Mouse (Mus musculus): ENCODE data around the gene Sgms2. TPM values are rescaled to one million over a fixed set of nuclear protein-coding genes. Genes with fewer than 3 reads are reported as not detected.

The Sgms2 gene
- total RNA-seq, 2 experiments from 2014 or later: 2.0 to 2.7 TPM

- DNase-seq: no peak
- intact Hi-C loops (cut with DNase I): no loop called here
These were observed 220.8 kb downstream of the Sgms2 start for GRCm38 (mm10) chr3:131270381-131270780.

Other genes with a start within 250 kb of the Sgms2 start
- gene Hadh, start 219.3 kb downstream of the Sgms2 start, total RNA-seq (2021): 100 to 1,000 TPM; 631 to 633 TPM
- gene Cyp2u1, start 188.2 kb downstream of the Sgms2 start, total RNA-seq (2021): 10 to 100 TPM; 27.8 to 30.0 TPM
- 10 to 100 TPM; 15.4 to 17.5 TPM for gene Papss1, start 73.4 kb upstream of the Sgms2 start, total RNA-seq (2021)